ENCODE assay signal across 32 mouse cellular contexts in the genomic region with DNA sequence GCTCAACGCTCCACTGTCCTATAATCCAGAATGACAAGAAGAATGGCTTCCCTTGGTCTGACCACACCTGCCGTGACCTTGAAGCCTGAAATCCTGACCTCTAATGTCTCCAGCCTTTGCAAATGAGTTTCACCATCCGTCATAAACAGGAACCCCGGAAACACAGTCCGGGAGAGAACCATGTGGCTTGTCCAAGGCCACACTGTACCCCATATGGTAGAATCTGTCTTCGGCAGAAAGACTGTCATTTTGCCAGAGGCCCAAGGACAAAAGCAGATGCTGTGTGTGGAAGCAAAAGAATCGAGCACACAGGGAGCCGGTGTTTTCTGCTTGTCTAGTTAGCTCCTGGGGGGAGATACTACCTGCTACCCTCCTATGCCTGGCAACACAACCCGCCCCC. TPM values are rescaled to one million over a fixed set of nuclear protein-coding genes. Genes with fewer than 3 reads are reported as not detected.
DNase-seq lines count a peak whose midpoint lies in the region; ATAC-seq and TF ChIP-seq lines count a peak whose summit lies in the region.
"Had no signal": no experiment of that assay in that cellular context is flagged by ENCODE, and none has a peak within 500 bp of the region (broad histone marks: within the 10 kb centered on the region; RNA-seq: fewer than 3 reads in every experiment).

No protein-coding gene starts in this region.

- no peak for TF ChIP-seq CTCF in forebrain, postnatal 0 days (IDR thresholded peaks at IDR 0.05; ENCODE audit: low read depth)

- ATAC-seq in forebrain, embryonic 14.5 days = no peak
- ATAC-seq in forebrain, postnatal 0 days = no peak
- ATAC-seq: hindbrain, postnatal 0 days; intestine, embryonic 15.5 days; midbrain, embryonic 15.5 days had no signal

- H3K9me3 ChIP-seq in forebrain, embryonic 14.5 days (replicated peaks; ENCODE audit: control insufficient read depth, low read length) = no peaks in the 10 kb centered on the region
- H3K9me3 ChIP-seq in forebrain, embryonic 10.5 days = no peaks in the 10 kb centered on the region
- H3K9me3 ChIP-seq in forebrain, postnatal 0 days (ENCODE audit: low read length) = no peaks in the 10 kb centered on the region
- H3K9me3 ChIP-seq in midbrain, embryonic 10.5 days (replicated peaks) = no peaks in the 10 kb centered on the region
- H3K9me3 ChIP-seq: G1E; hindbrain, embryonic 12.5 days; intestine, embryonic 15.5 days; limb, embryonic 12.5 days; liver, embryonic 15.5 days; midbrain, embryonic 15.5 days; neural tube, embryonic 15.5 days had no signal

- peak; percentile 44 for DNase-seq in adrenal gland, adult 2 months
- DNase-seq in adrenal gland, adult 8-10 months = no peak
- no peak for DNase-seq in forebrain, embryonic 14.5 days (ENCODE audit: low spot score)
- DNase-seq in forebrain, embryonic 10.5 days (ENCODE audit: extremely low spot score, low spot score) = no peak
- DNase-seq in layer of hippocampus, adult 9-11 months = peak; percentile 52
- no peak for DNase-seq in layer of hippocampus, postnatal 14 days (ENCODE audit: low spot score in 2 of 2)
- DNase-seq in forebrain, postnatal 0 days = peak; percentile 32
- no peak for DNase-seq in midbrain, embryonic 10.5 days (ENCODE audit: low spot score)
- DNase-seq: cerebellum, adult 11 months; cerebellum, adult 9-11 months; gastrocnemius, adult 2 months; gastrocnemius, postnatal 36 days; heart, adult 18-20 months; heart, postnatal 36 days; kidney, adult 8-10 months; kidney, postnatal 10 days; lung, embryonic 14.5 days; lung, postnatal 14 days; right cerebral cortex, postnatal 25 days; spleen, adult 18-20 months; thymus, postnatal 14 days had no signal

- no peak overlapping the region for H3K4me2 ChIP-seq in forebrain, embryonic 14.5 days (ENCODE audit: low read length)
- no peak overlapping the region for H3K4me2 ChIP-seq in forebrain, postnatal 0 days (ENCODE audit: low read depth)
- H3K4me2 ChIP-seq: heart, embryonic 11.5 days; hindbrain, embryonic 12.5 days; intestine, embryonic 15.5 days; limb, embryonic 12.5 days; liver, embryonic 15.5 days; lung, embryonic 14.5 days; midbrain, embryonic 15.5 days; neural tube, embryonic 15.5 days had no signal

- no peak overlapping the region for H3K9ac ChIP-seq in forebrain, embryonic 14.5 days (ENCODE audit: low read length)
- no peak overlapping the region for H3K9ac ChIP-seq in forebrain, postnatal 0 days
- H3K9ac ChIP-seq: hindbrain, embryonic 12.5 days; intestine, embryonic 15.5 days; limb, embryonic 12.5 days; liver, embryonic 15.5 days; lung, embryonic 14.5 days; midbrain, embryonic 15.5 days; neural tube, embryonic 15.5 days had no signal

- H3K27me3 ChIP-seq in forebrain, embryonic 14.5 days (replicated peaks; ENCODE audit: control insufficient read depth, insufficient read depth, low read length) = 0 out of 2 replicates have a peak, but pooled peaks cover 3% of the 10 kb centered on the region
- peaks cover 59% of the 10 kb centered on the region for H3K27me3 ChIP-seq in forebrain, embryonic 10.5 days (ENCODE audit: poor library complexity, severe bottlenecking)
- no peaks in the 10 kb centered on the region for H3K27me3 ChIP-seq in forebrain, postnatal 0 days (ENCODE audit: insufficient read depth, low read length)
- H3K27me3 ChIP-seq in midbrain, embryonic 10.5 days (ENCODE audit: low read depth, poor library complexity, severe bottlenecking) = peaks cover 56% of the 10 kb centered on the region
- H3K27me3 ChIP-seq: neural tube, embryonic 15.5 days had no signal

- H3K4me3 ChIP-seq in forebrain, embryonic 14.5 days (ENCODE audit: low read depth, low read length) = no peak overlapping the region
- H3K4me3 ChIP-seq in forebrain, embryonic 10.5 days = no peak overlapping the region
- H3K4me3 ChIP-seq in forebrain, postnatal 0 days (ENCODE audit: low read depth, low read length) = no peak overlapping the region
- no peak overlapping the region for H3K4me3 ChIP-seq in midbrain, embryonic 10.5 days
- H3K4me3 ChIP-seq: erythroblast, embryonic 14.5 days; gastrocnemius, adult 2 months; hindbrain, embryonic 12.5 days; intestine, embryonic 15.5 days; limb, embryonic 12.5 days; liver, embryonic 15.5 days; midbrain, embryonic 15.5 days; neural tube, embryonic 15.5 days had no signal

- 66% methylated on average over 9 of the region's 9 CpGs for WGBS in forebrain, embryonic 14.5 days
- WGBS in forebrain, embryonic 10.5 days = 83% methylated on average over 9 of the region's 9 CpGs
- WGBS in forebrain, postnatal 0 days = 59% methylated on average over 9 of the region's 9 CpGs
- WGBS in midbrain, embryonic 10.5 days = 90% methylated on average over 9 of the region's 9 CpGs

- H3K27ac ChIP-seq in forebrain, embryonic 14.5 days (ENCODE audit: low read depth, low read length) = peak overlapping the region; percentile 9; the same call in 1 of the 2 replicates
- H3K27ac ChIP-seq in forebrain, embryonic 10.5 days = no peak overlapping the region
- H3K27ac ChIP-seq in forebrain, postnatal 0 days (ENCODE audit: low read depth, low read length) = no peak overlapping the region
- no peak overlapping the region for H3K27ac ChIP-seq in midbrain, embryonic 10.5 days (replicated peaks)
- H3K27ac ChIP-seq: gastrocnemius, adult 2 months; hindbrain, embryonic 12.5 days; hindbrain, postnatal 0 days; intestine, embryonic 15.5 days; limb, embryonic 12.5 days; liver, embryonic 15.5 days; midbrain, embryonic 15.5 days; neural tube, embryonic 15.5 days had no signal

- H3K4me1 ChIP-seq in forebrain, embryonic 14.5 days (ENCODE audit: control insufficient read depth, insufficient read depth, low read length) = peaks cover 7% of the 10 kb centered on the region
- peaks cover 22% of the 10 kb centered on the region for H3K4me1 ChIP-seq in forebrain, embryonic 10.5 days
- peaks cover 5% of the 10 kb centered on the region; the same call in 1 of the 2 replicates for H3K4me1 ChIP-seq in forebrain, postnatal 0 days (ENCODE audit: insufficient read depth)
- peaks cover 19% of the 10 kb centered on the region for H3K4me1 ChIP-seq in midbrain, embryonic 10.5 days
- H3K4me1 ChIP-seq: intestine, embryonic 15.5 days had no signal

- H3K36me3 ChIP-seq in forebrain, embryonic 14.5 days (ENCODE audit: control insufficient read depth, insufficient read depth, low read length) = no peaks in the 10 kb centered on the region
- no peaks in the 10 kb centered on the region for H3K36me3 ChIP-seq in forebrain, embryonic 10.5 days (replicated peaks)
- H3K36me3 ChIP-seq in forebrain, postnatal 0 days (ENCODE audit: insufficient read depth) = no peaks in the 10 kb centered on the region
- no peaks in the 10 kb centered on the region for H3K36me3 ChIP-seq in midbrain, embryonic 10.5 days
- H3K36me3 ChIP-seq: G1E; hindbrain, embryonic 12.5 days; intestine, embryonic 15.5 days; limb, embryonic 12.5 days; liver, embryonic 15.5 days; midbrain, embryonic 15.5 days; neural tube, embryonic 15.5 days had no signal

RNA-seq across cellular contexts. Expression of gene Cabp1, which starts 18.3 kb away (rescaled TPM):
- 10 to 100 TPM; 37.7 to 57.1 TPM for total RNA-seq in adrenal gland, adult 2 months (2021)
- polyA plus RNA-seq in adrenal gland, adult 2 months (2012; rRNA removed) = 45.7 and 61.7 TPM in 2 replicates
- 10 to 100 TPM; 11.8 to 59.6 (median 41.5) TPM for total RNA-seq in adrenal gland, adult 8-10 months (2022)
- polyA plus RNA-seq in forebrain, embryonic 14.5 days (2014; fragmentation: Nextera tagmentation; extraction: Ambion mirVana) = 7.1 and 10.1 TPM in 2 replicates
- polyA plus RNA-seq in forebrain, embryonic 10.5 days (2016; fragmentation: Nextera tagmentation; extraction: Ambion mirVana) = 0.31 and 0.43 TPM in 2 replicates
- 100 to 1,000 TPM; 107 to 115 TPM for total RNA-seq in layer of hippocampus, postnatal 14 days (2021)
- 28.1 and 31.5 TPM in 2 replicates for total RNA-seq in forebrain, postnatal 0 days (2014; rRNA removed)
- polyA plus RNA-seq in forebrain, postnatal 0 days (2015; fragmentation: Nextera tagmentation; extraction: Ambion mirVana) = 12.6 and 19.4 TPM in 2 replicates
- 1.2 and 1.3 TPM in 2 replicates for polyA plus RNA-seq in midbrain, embryonic 10.5 days (2016; fragmentation: Nextera tagmentation; extraction: Ambion mirVana)
- total RNA-seq: common myeloid progenitor, adult 5-6 weeks had no signal
- polyA plus RNA-seq: erythroblast, embryonic 14.5 days; G1E had no signal

RNA-seq across cellular contexts. Expression of gene Pop5, which starts 23.2 kb away (rescaled TPM):
- 10 to 100 TPM; 53.1 to 84.0 TPM for total RNA-seq in adrenal gland, adult 2 months (2021)
- 194 and 250 TPM in 2 replicates for polyA plus RNA-seq in adrenal gland, adult 2 months (2012; rRNA removed)
- 10 to 100 TPM; 75.9 to 87.9 (median 84.9) TPM for total RNA-seq in adrenal gland, adult 8-10 months (2022)
- 101 and 105 TPM in 2 replicates for polyA plus RNA-seq in forebrain, embryonic 14.5 days (2014; fragmentation: Nextera tagmentation; extraction: Ambion mirVana)
- 116 and 119 TPM in 2 replicates for polyA plus RNA-seq in forebrain, embryonic 10.5 days (2016; fragmentation: Nextera tagmentation; extraction: Ambion mirVana)
- total RNA-seq in layer of hippocampus, postnatal 14 days (2021) = 10 to 100 TPM; 68.7 to 72.8 TPM
- total RNA-seq in forebrain, postnatal 0 days (2014; rRNA removed) = 32.8 and 40.8 TPM in 2 replicates
- 85.9 and 96.6 TPM in 2 replicates for polyA plus RNA-seq in forebrain, postnatal 0 days (2015; fragmentation: Nextera tagmentation; extraction: Ambion mirVana)
- 104 and 113 TPM in 2 replicates for polyA plus RNA-seq in midbrain, embryonic 10.5 days (2016; fragmentation: Nextera tagmentation; extraction: Ambion mirVana)

RNA-seq across cellular contexts. Expression of gene Mlec, which starts 54.5 kb away (rescaled TPM):
- total RNA-seq in adrenal gland, adult 2 months (2021) = 100 to 1,000 TPM; 165 to 185 TPM
- polyA plus RNA-seq in adrenal gland, adult 2 months (2012; rRNA removed) = 74.7 and 96.9 TPM in 2 replicates
- 100 to 1,000 TPM; 207 to 274 (median 239) TPM for total RNA-seq in adrenal gland, adult 8-10 months (2022)
- polyA plus RNA-seq in forebrain, embryonic 14.5 days (2014; fragmentation: Nextera tagmentation; extraction: Ambion mirVana) = 11.4 and 12.5 TPM in 2 replicates
- 64.2 and 67.3 TPM in 2 replicates for polyA plus RNA-seq in forebrain, embryonic 10.5 days (2016; fragmentation: Nextera tagmentation; extraction: Ambion mirVana)
- total RNA-seq in layer of hippocampus, postnatal 14 days (2021) = 10 to 100 TPM; 78.9 to 87.5 TPM
- 49.9 and 58.6 TPM in 2 replicates for total RNA-seq in forebrain, postnatal 0 days (2014; rRNA removed)
- 8.4 and 15.7 TPM in 2 replicates for polyA plus RNA-seq in forebrain, postnatal 0 days (2015; fragmentation: Nextera tagmentation; extraction: Ambion mirVana)
- 56.5 and 69.5 TPM in 2 replicates for polyA plus RNA-seq in midbrain, embryonic 10.5 days (2016; fragmentation: Nextera tagmentation; extraction: Ambion mirVana)

Comparison
In these comparisons a context has a peak if more than half of its experiments do, and no peak if none do; other contexts are left out.
1. DNase-seq: peak in adrenal gland, adult 2 months (single experiment), layer of hippocampus, adult 9-11 months (single experiment) and forebrain, postnatal 0 days (single experiment); none in adrenal gland, adult 8-10 months (single experiment), forebrain, embryonic 14.5 days (single experiment), forebrain, embryonic 10.5 days (single experiment), layer of hippocampus, postnatal 14 days (0 of 2) and midbrain, embryonic 10.5 days (single experiment).